Mouse (Mus musculus) thymus, adult 2 months (tissue): ENCODE data around the gene Vti1a.

ENCODE experiments used
- CTCF ChIP-seq: fragments of 200-500 bp; IDR thresholded peaks from 2 replicates; pipeline ENCODE4 v1.5.1; 2012; ENCODE audit warnings: mild to moderate bottlenecking, control low read depth, low read length, moderate library complexity, borderline replicate concordance; ENCODE audit not compliant: control insufficient read depth, poor library complexity, insufficient read depth; ENCODE audit errors: extremely low read depth
- POLR2A ChIP-seq: fragments of 200-500 bp; IDR thresholded peaks from 2 replicates; pipeline ENCODE4 v1.6.1; 2012; ENCODE audit warnings: mild to moderate bottlenecking, low read length, control low read depth, moderate library complexity; ENCODE audit not compliant: control insufficient read depth, poor library complexity, insufficient read depth; ENCODE audit errors: extremely low read depth

GRCm38 (mm10) chr19:55622821-55623220 lies 306.7 kb downstream of the Vti1a start:
- TF ChIP-seq CTCF: no peak
- no peak for TF ChIP-seq POLR2A
